Mouse (Mus musculus) liver, postnatal 0 days (tissue): ENCODE results near the gene Abtb1. TPM values are rescaled to one million over a fixed set of nuclear protein-coding genes. Genes with fewer than 3 reads are reported as not detected.
A peak's percentile ranks its signal among the peaks of the same experiment; 100 is the strongest.

Experiments
- ATAC-seq: fragments of 200-750 bp; cut with Nextera tagmentation; 2 replicates; pipeline ENCODE4 v1.8.0; 2017; ENCODE audit warnings: mild to moderate bottlenecking, moderate library complexity
- DNase-seq: peaks from one replicate; pipeline ENCODE4 v3.0.0-alpha.2; 2016
- H3K27ac ChIP-seq: fragments of 300-500 bp; sonication (generic); 2 replicates; pipeline ENCODE4 v1.5.1; 2014; ENCODE audit warnings: antibody characterized with exemption, moderate library complexity, mild to moderate bottlenecking, low read depth
- H3K27me3 ChIP-seq: fragments of 300-500 bp; sonication (generic); 2 replicates; pipeline ENCODE4 v1.6.1; 2014; ENCODE audit warnings: low read length, control low read depth, mixed read lengths; ENCODE audit not compliant: insufficient read depth
- H3K36me3 ChIP-seq: fragments of 300-500 bp; sonication (generic); replicated peaks from 2 replicates; pipeline ENCODE4 v1.6.1; 2014; ENCODE audit warnings: mild to moderate bottlenecking, control low read depth, low read length, moderate library complexity, mixed read lengths; ENCODE audit not compliant: insufficient read depth
- H3K4me1 ChIP-seq: fragments of 300-500 bp; sonication (generic); 2 replicates; pipeline ENCODE4 v1.6.1; 2014; ENCODE audit warnings: antibody characterized with exemption, mild to moderate bottlenecking, control low read depth; ENCODE audit not compliant: insufficient read depth
- H3K4me2 ChIP-seq: fragments of 300-500 bp; sonication (generic); 2 replicates; pipeline ENCODE4 v1.6.1; 2014; ENCODE audit warnings: low read depth, mild to moderate bottlenecking, low read length, moderate library complexity, mixed read lengths
- H3K4me3 ChIP-seq: fragments of 300-500 bp; sonication (generic); 2 replicates; pipeline ENCODE4 v1.5.1; 2014; ENCODE audit warnings: low read depth, low read length
- H3K9ac ChIP-seq: fragments of 300-500 bp; sonication (generic); replicated peaks from 2 replicates; pipeline ENCODE4 v1.6.1; 2014; ENCODE audit warnings: mild to moderate bottlenecking, moderate library complexity
- H3K9me3 ChIP-seq: fragments of 300-500 bp; sonication (generic); 2 replicates; pipeline ENCODE4 v1.6.1; 2016; ENCODE audit warnings: mild to moderate bottlenecking, control low read depth, low read length, mixed read lengths
- CTCF ChIP-seq: sonication (generic); IDR thresholded peaks from 2 replicates; pipeline ENCODE4 v1.5.1; 2016; ENCODE audit warnings: antibody characterized with exemption, low read depth
- EP300 ChIP-seq: IDR thresholded peaks from 2 replicates; pipeline ENCODE4 v1.6.1; 2016; ENCODE audit warnings: antibody characterized with exemption, low read depth, mild to moderate bottlenecking
- WGBS: fragments of 180-500 bp; shearing (Covaris S2); extraction: QIAGEN DNeasy Blood & Tissue Kit; methylation state at CpG from one replicate; pipeline ENCODE4 v1.1.7; 2014; ENCODE audit not compliant: insufficient replicate concordance; 5-methylcytosine and 5-hydroxymethylcytosine counted together
- polyA plus RNA-seq: library from polyadenylated mRNA; unstranded; fragments of >200 nt; fragmentation: Nextera tagmentation; extraction: Ambion mirVana; gene quantifications from 2 replicates; pipeline ENCODE4 v1.2.1, GENCODE M21; 2015

Gene Abtb1
- polyA plus RNA-seq, 1 experiment from 2014 or later = 36.2 TPM

- H3K9me3 ChIP-seq = no peaks in the 10 kb centered on the region
- H3K27me3 ChIP-seq = no peaks in the 10 kb centered on the region
- TF ChIP-seq EP300 = no peak
- TF ChIP-seq CTCF = no peak
- WGBS = 81% methylated on average over 11 of the region's 11 CpGs
- no peak overlapping the region for H3K4me3 ChIP-seq
- DNase-seq = no peak
- ATAC-seq = no peak
- no peak overlapping the region for H3K27ac ChIP-seq
- peaks cover 30% of the 10 kb centered on the region for H3K36me3 ChIP-seq
- H3K4me2 ChIP-seq = no peak overlapping the region
- peaks cover 6% of the 10 kb centered on the region for H3K4me1 ChIP-seq
- no peak overlapping the region for H3K9ac ChIP-seq
Measured at GRCm38 (mm10) chr6:88821901-88822300, 19.9 kb downstream of the Abtb1 start.

DNA sequence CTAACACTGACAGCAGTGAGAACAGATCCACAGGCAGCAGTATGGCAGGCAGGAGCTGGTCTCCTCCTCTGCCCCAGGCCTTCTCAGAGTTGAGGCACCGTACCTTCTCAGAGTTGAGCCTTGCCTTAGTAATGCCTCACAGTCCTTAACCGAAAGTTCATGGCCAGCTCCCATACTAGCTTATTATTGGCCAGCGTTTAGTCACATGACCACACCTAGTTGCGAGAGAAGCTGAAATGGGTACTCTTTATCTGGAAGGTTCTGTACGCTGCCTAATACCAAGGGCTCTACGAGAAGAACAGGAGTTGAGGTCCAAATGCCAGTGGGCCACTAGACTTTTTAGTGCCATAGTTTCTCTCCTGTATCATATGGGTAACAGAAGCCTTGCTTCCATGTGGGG lies 20.5 kb downstream of the Abtb1 start:
- H3K4me3 ChIP-seq = no peak overlapping the region
- peaks cover 6% of the 10 kb centered on the region; the same call in 1 of the 2 replicates for H3K4me1 ChIP-seq
- no peaks in the 10 kb centered on the region for H3K9me3 ChIP-seq
- H3K4me2 ChIP-seq = no peak overlapping the region
- DNase-seq (no peak), ATAC-seq (no peak)
- peaks cover 30% of the 10 kb centered on the region for H3K36me3 ChIP-seq
- 85% methylated on average over 6 of the region's 6 CpGs for WGBS
- no peak overlapping the region for H3K9ac ChIP-seq
- TF ChIP-seq EP300 (no peak), CTCF (no peak)
- H3K27me3 ChIP-seq = no peaks in the 10 kb centered on the region
- no peak overlapping the region for H3K27ac ChIP-seq

GRCm38 (mm10) chr6:88820853-88821252 lies 20.9 kb downstream of the Abtb1 start:
- Histone ChIP-seq H3K27ac (peak overlapping the region; percentile 39; the same call in 1 of the 2 replicates), H3K4me3 (no peak overlapping the region), H3K4me1 (peaks cover 6% of the 10 kb centered on the region; the same call in 1 of the 2 replicates), H3K9ac (no peak overlapping the region), H3K36me3 (peaks cover 30% of the 10 kb centered on the region), H3K4me2 (no peak overlapping the region), H3K9me3 (no peaks in the 10 kb centered on the region), H3K27me3 (no peaks in the 10 kb centered on the region)
- TF ChIP-seq CTCF = no peak
- TF ChIP-seq EP300 = no peak
- 33% methylated on average over 3 of the region's 3 CpGs for WGBS
- DNase-seq = no peak
- peak; percentile 38 for ATAC-seq

GRCm38 (mm10) chr6:88816913-88817312 lies 24.9 kb downstream of the Abtb1 start:
- Histone ChIP-seq H3K4me3 (no peak overlapping the region), H3K9me3 (no peaks in the 10 kb centered on the region), H3K4me2 (no peak overlapping the region), H3K9ac (no peak overlapping the region), H3K27ac (no peak overlapping the region), H3K4me1 (peaks cover 9% of the 10 kb centered on the region; the same call in 1 of the 2 replicates), H3K36me3 (peaks cover 21% of the 10 kb centered on the region), H3K27me3 (no peaks in the 10 kb centered on the region)
- no peak for TF ChIP-seq CTCF
- no peak for TF ChIP-seq EP300
- WGBS = 89% methylated on average over 3 of the region's 3 CpGs
- ATAC-seq (no peak), DNase-seq (no peak)

- Histone ChIP-seq H3K9me3 (no peaks in the 10 kb centered on the region), H3K27ac (no peak overlapping the region), H3K27me3 (no peaks in the 10 kb centered on the region), H3K9ac (no peak overlapping the region), H3K4me3 (no peak overlapping the region), H3K4me2 (no peak overlapping the region), H3K36me3 (peaks cover 21% of the 10 kb centered on the region), H3K4me1 (peaks cover 11% of the 10 kb centered on the region; the same call in 1 of the 2 replicates)
- no peak for ATAC-seq
- WGBS = 79% methylated on average over 3 of the region's 3 CpGs
- DNase-seq = no peak
- TF ChIP-seq EP300 (no peak), CTCF (no peak)
Measured at GRCm38 (mm10) chr6:88815489-88815888, 26.3 kb downstream of the Abtb1 start.

DNA sequence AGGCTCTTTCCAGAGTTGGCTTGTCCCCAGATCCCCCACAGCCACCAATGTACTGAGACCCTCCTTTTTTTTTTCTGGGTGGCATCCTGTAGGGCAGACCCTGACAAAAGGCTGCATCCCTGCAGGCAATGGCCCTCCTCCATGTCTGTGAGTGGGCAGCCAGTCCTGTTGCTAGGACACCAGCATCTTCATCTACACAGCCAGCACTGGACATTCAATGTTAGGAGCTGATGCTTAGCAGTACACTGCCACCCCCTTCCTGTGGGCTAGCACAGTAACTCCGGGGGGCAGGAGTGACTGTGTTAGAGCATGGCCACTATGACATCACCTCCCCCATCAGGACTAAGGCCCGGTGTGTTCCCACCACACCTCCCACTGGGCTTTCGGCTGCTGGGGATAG lies 26.7 kb downstream of the Abtb1 start:
- no peak overlapping the region for H3K4me2 ChIP-seq
- TF ChIP-seq CTCF (no peak), EP300 (no peak)
- DNase-seq = no peak
- no peak overlapping the region for H3K27ac ChIP-seq
- H3K4me1 ChIP-seq = peaks cover 14% of the 10 kb centered on the region
- H3K9ac ChIP-seq = no peak overlapping the region
- WGBS = 76% methylated on average over 3 of the region's 3 CpGs
- no peak overlapping the region for H3K4me3 ChIP-seq
- no peak for ATAC-seq
- H3K27me3 ChIP-seq = no peaks in the 10 kb centered on the region
- peaks cover 21% of the 10 kb centered on the region for H3K36me3 ChIP-seq
- no peaks in the 10 kb centered on the region for H3K9me3 ChIP-seq

- no peaks in the 10 kb centered on the region for H3K27me3 ChIP-seq
- 69% methylated on average over 10 of the region's 10 CpGs for WGBS
- H3K4me2 ChIP-seq = no peak overlapping the region
- no peaks in the 10 kb centered on the region for H3K9me3 ChIP-seq
- no peak overlapping the region for H3K27ac ChIP-seq
- TF ChIP-seq EP300 (no peak), CTCF (no peak)
- no peak overlapping the region for H3K4me3 ChIP-seq
- H3K9ac ChIP-seq = no peak overlapping the region
- ATAC-seq (no peak), DNase-seq (no peak)
- peaks cover 15% of the 10 kb centered on the region; the same call in 1 of the 2 replicates for H3K36me3 ChIP-seq
- peaks cover 14% of the 10 kb centered on the region for H3K4me1 ChIP-seq
Measured at GRCm38 (mm10) chr6:88813832-88814231, 28.0 kb downstream of the Abtb1 start.
